18 mouse cellular contexts compared by ENCODE assay signal in the genomic region with DNA sequence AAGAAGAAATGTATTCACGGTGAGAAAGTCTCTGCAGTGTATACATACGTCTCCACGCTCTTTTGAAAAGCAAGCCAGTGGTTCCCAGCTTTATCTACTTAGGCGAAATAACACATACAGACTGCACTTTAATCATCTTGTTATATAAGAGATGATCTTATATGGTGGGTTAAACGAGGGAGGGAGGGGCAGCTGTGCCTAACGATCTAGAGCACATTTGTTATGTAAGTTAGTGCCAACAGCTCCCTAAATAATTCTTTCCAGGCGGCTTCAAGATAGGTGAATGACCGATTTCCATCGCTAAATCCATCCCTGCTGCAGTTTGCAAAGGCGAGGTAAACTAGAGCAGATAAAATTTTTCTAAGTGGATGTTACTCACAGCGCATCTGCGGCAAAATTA.
DNase-seq lines count a peak whose midpoint lies in the region; ATAC-seq and TF ChIP-seq lines count a peak whose summit lies in the region.
"Had no signal": no experiment of that assay in that cellular context is flagged by ENCODE, and none has a peak within 500 bp of the region (broad histone marks: within the 10 kb centered on the region; RNA-seq: fewer than 3 reads in every experiment).

No protein-coding gene starts in this region.

- H3K4me3 ChIP-seq in left cerebral cortex, adult 2 months = no peak overlapping the region
- H3K4me3 ChIP-seq: embryonic facial prominence, embryonic 12.5 days; heart, embryonic 13.5 days had no signal

- H3K27ac ChIP-seq in left cerebral cortex, adult 2 months = peak overlapping the region; percentile 65
- H3K27ac ChIP-seq: embryonic facial prominence, embryonic 12.5 days; heart, embryonic 13.5 days; hindbrain, embryonic 14.5 days had no signal

- DNase-seq in frontal cortex, postnatal 36 days (ENCODE audit: low spot score in 2 of 2) = no peak
- DNase-seq in left cerebral cortex, adult 2 months (ENCODE audit: extremely low spot score in 1 of 2, low spot score in 2 of 2) = no peak
- no peak for DNase-seq in left cerebral cortex, adult 18-20 months (ENCODE audit: low spot score in 2 of 2)
- peak; percentile 46 for DNase-seq in right cerebral cortex, postnatal 25 days
- DNase-seq in right cerebral cortex, postnatal 14 days = no peak
- DNase-seq in lung, postnatal 10 days = no peak
- DNase-seq: adrenal gland, adult 8-10 months; adrenal gland, postnatal 36 days; cerebellum, adult 11 months; cerebellum, adult 8-10 months; cerebellum, postnatal 14 days; gastrocnemius, postnatal 36 days; heart, postnatal 36 days had no signal

- ATAC-seq in frontal cortex, adult (ENCODE audit: low TSS enrichment) = peak; percentile 50
- ATAC-seq: intestine, embryonic 16.5 days had no signal

- intact Hi-C loops in left cerebral cortex, adult 2 months (cut with DNase I) = no loop called here

- TF ChIP-seq CTCF in left cerebral cortex, adult 2 months (IDR thresholded peaks at IDR 0.05) = no peak
